Mouse (Mus musculus): ENCODE measurements around the gene Ermap. TPM values are rescaled to one million over a fixed set of nuclear protein-coding genes. Genes with fewer than 3 reads are reported as not detected.

The Ermap gene
- polyA plus RNA-seq, 1 experiment from 2014 or later: 1.4 TPM

- Histone ChIP-seq H3K4me3 (ENCODE audit: low read length) (no peak overlapping the region), H3K9ac (replicated peaks; ENCODE audit: low read length) (no peak overlapping the region), H3K36me3 (ENCODE audit: insufficient read depth, low read length) (no peaks in the 10 kb centered on the region), H3K27me3 (ENCODE audit: insufficient read depth, low read length) (no peaks in the 10 kb centered on the region), H3K4me1 (ENCODE audit: insufficient read depth, low read length) (no peaks in the 10 kb centered on the region), H3K27ac (ENCODE audit: low read length) (no peak overlapping the region), H3K9me3 (ENCODE audit: low read length) (no peaks in the 10 kb centered on the region), H3K4me2 (replicated peaks; ENCODE audit: low read depth, low read length) (no peak overlapping the region)
- ATAC-seq (ENCODE audit: low FRiP score, low TSS enrichment): no peak
- 85% methylated on average over 8 of the region's 8 CpGs for WGBS
Observed at GRCm38 (mm10) chr4:119190618-119191017, 807 bp upstream of the Ermap start.

DNA sequence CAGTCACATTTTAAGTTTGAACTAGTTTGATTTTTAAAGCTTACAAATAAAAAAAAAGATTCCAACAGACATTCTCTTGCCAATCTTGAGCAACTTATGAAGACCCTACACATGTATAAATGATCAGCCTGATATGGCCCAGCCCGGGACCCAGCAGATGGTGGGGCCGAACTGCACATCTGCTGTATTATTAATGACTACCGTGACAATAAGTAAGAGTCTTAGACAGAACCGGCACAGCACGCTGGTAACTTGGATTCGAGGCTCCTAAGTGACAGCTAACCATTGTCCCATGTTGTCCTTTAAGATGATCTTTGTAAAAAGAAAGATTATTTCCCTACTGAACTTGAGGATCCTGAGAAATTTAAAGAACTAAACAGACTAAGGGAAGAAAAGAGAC lies 419 bp downstream of the Ermap start:
- no peak overlapping the region for H3K4me2 ChIP-seq (replicated peaks; ENCODE audit: low read depth, low read length)
- no peak overlapping the region for H3K27ac ChIP-seq (ENCODE audit: low read length)
- WGBS: 86% methylated on average over 6 of the region's 6 CpGs
- no peak overlapping the region for H3K9ac ChIP-seq (replicated peaks; ENCODE audit: low read length)
- ATAC-seq (ENCODE audit: low FRiP score, low TSS enrichment): no peak
- no peaks in the 10 kb centered on the region for H3K4me1 ChIP-seq (ENCODE audit: insufficient read depth, low read length)
- H3K36me3 ChIP-seq (ENCODE audit: insufficient read depth, low read length): no peaks in the 10 kb centered on the region
- no peaks in the 10 kb centered on the region for H3K9me3 ChIP-seq (ENCODE audit: low read length)
- H3K4me3 ChIP-seq (ENCODE audit: low read length): no peak overlapping the region
- H3K27me3 ChIP-seq (ENCODE audit: insufficient read depth, low read length): no peaks in the 10 kb centered on the region

DNA sequence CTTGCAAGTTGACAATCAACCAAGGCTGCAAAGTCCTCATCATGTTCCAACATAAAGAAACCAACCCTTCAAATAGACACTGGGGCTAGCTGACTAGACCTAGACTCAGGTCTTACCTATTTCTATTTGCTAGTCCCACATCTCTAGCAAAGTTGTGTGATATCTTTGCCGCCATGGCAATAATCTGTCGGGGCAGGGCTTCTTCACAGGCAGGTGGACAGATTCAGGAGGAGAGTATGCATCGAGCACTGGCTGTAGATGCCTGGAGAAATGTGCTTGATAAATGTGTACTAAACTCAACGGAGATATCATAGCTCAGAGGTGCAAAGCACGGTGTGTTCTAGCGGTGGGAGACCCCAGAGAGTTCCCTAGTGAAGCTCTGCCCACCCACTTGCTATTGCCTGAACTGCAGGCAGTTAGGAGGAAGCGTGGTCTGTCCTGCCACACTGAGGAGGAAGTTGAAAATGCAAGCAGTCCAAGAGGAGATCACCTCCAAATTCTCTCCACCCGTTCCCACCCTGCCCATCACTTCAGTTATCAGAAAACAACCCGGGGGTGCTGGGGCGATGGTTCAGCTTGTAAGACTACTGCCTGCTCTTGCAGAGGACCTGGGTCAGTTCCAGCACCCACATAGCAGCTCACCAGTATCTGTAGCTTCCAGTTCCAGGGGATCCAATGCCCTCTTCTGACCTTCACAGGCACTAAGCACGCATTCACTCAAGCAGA lies 1.6 kb downstream of the Ermap start:
- no peak overlapping the region for H3K27ac ChIP-seq (ENCODE audit: low read length)
- no peaks in the 10 kb centered on the region for H3K9me3 ChIP-seq (ENCODE audit: low read length)
- no peak for ATAC-seq (ENCODE audit: low FRiP score, low TSS enrichment)
- H3K27me3 ChIP-seq (ENCODE audit: insufficient read depth, low read length): no peaks in the 10 kb centered on the region
- H3K36me3 ChIP-seq (ENCODE audit: insufficient read depth, low read length): no peaks in the 10 kb centered on the region
- no peak overlapping the region for H3K9ac ChIP-seq (replicated peaks; ENCODE audit: low read length)
- H3K4me2 ChIP-seq (replicated peaks; ENCODE audit: low read depth, low read length): no peak overlapping the region
- WGBS: 53% methylated on average over 11 of the region's 11 CpGs
- no peaks in the 10 kb centered on the region for H3K4me1 ChIP-seq (ENCODE audit: insufficient read depth, low read length)
- H3K4me3 ChIP-seq (ENCODE audit: low read length): no peak overlapping the region

DNA sequence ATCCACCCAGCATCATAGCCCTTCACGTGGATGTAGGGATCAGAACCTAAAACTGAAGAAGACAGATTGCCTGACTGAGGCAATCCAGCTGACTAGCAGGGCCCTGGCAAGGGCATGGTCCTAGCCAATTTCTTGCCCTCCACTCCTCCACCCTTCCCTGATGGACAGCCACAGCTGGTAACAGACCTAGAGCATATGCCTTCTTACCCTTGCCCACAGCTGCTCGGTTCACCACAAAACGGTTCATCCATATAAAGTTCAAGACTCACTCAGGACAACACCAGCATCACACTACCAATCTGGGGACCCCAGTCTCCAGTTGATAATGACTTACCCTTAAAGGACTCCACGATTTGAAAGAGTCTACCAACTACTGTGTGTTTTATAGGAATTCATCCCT lies 4.0 kb downstream of the Ermap start:
- no peaks in the 10 kb centered on the region for H3K9me3 ChIP-seq (ENCODE audit: low read length)
- no peaks in the 10 kb centered on the region for H3K4me1 ChIP-seq (ENCODE audit: insufficient read depth, low read length)
- no peaks in the 10 kb centered on the region for H3K36me3 ChIP-seq (ENCODE audit: insufficient read depth, low read length)
- no peak overlapping the region for H3K4me3 ChIP-seq (ENCODE audit: low read length)
- H3K27me3 ChIP-seq (ENCODE audit: insufficient read depth, low read length): no peaks in the 10 kb centered on the region
- no peak overlapping the region for H3K9ac ChIP-seq (replicated peaks; ENCODE audit: low read length)
- WGBS: 81% methylated on average over 4 of the region's 4 CpGs
- H3K4me2 ChIP-seq (replicated peaks; ENCODE audit: low read depth, low read length): no peak overlapping the region
- no peak for ATAC-seq (ENCODE audit: low FRiP score, low TSS enrichment)
- H3K27ac ChIP-seq (ENCODE audit: low read length): no peak overlapping the region

DNA sequence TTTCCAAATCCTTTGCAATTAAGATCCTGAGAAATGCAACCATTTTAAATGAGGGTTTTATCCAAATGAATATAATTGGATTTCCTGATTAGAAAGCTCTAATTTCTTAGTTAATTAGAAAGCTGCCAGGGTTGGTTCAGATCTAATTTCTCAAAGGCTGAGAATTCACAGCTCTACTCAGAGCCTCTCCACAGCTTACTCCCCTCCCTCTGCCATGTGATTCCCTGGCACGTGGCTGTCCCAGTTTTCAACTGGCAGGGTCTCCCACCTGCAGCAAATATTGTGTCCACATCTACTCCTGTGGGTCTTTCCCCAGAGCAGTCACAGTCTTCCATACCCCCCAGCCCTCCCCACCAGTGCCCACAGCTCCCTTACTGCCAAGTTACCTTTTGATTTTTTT lies 6.3 kb downstream of the Ermap start:
- H3K36me3 ChIP-seq (ENCODE audit: insufficient read depth, low read length): no peaks in the 10 kb centered on the region
- 0 out of 2 replicates have a peak, but pooled peaks cover under 1% of the 10 kb centered on the region for H3K4me1 ChIP-seq (ENCODE audit: insufficient read depth, low read length)
- no peaks in the 10 kb centered on the region for H3K27me3 ChIP-seq (ENCODE audit: insufficient read depth, low read length)
- no peak overlapping the region for H3K4me3 ChIP-seq (ENCODE audit: low read length)
- no peak for ATAC-seq (ENCODE audit: low FRiP score, low TSS enrichment)
- no peak overlapping the region for H3K9ac ChIP-seq (replicated peaks; ENCODE audit: low read length)
- 61% methylated on average over 1 of the region's 1 CpGs for WGBS
- H3K27ac ChIP-seq (ENCODE audit: low read length): no peak overlapping the region
- no peak overlapping the region for H3K4me2 ChIP-seq (replicated peaks; ENCODE audit: low read depth, low read length)
- H3K9me3 ChIP-seq (ENCODE audit: low read length): no peaks in the 10 kb centered on the region

GRCm38 (mm10) chr4:119181456-119181855 lies 8.4 kb downstream of the Ermap start:
- 79% methylated on average over 9 of the region's 9 CpGs for whole genome bisulfite sequencing

DNA sequence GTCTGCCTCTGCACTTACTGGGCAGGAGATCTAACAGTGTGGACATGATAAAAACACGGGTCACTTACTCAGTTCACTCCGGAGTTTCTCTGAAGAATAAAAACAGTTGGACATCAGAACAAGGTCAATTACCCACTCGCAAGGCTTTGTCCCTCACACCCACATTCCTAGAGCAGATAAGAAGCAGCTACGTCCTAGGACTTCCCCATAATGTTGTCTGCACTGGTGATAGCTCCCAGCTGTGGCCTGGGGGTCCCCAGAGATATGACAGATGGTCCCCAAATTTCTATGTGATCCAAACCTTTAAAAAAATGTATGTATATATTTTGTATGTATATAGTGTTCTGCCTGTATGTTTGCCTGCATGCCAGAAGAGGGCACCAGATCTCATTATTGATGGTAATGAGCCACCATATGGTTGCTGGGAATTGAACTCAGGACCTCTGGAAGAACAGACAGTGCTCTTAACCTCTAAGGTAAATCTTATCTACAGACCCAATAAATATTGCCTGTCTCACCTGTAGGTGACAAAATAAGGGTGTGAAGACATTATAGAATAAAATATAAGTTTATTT lies 9.6 kb downstream of the Ermap start:
- H3K4me3 ChIP-seq (ENCODE audit: low read length): no peak overlapping the region
- no peaks in the 10 kb centered on the region for H3K27me3 ChIP-seq (ENCODE audit: insufficient read depth, low read length)
- no peak overlapping the region for H3K9ac ChIP-seq (replicated peaks; ENCODE audit: low read length)
- no peak for ATAC-seq (ENCODE audit: low FRiP score, low TSS enrichment)
- 56% methylated on average over 4 of the region's 4 CpGs for WGBS
- no peaks in the 10 kb centered on the region for H3K9me3 ChIP-seq (ENCODE audit: low read length)
- 0 out of 2 replicates have a peak, but pooled peaks cover 7% of the 10 kb centered on the region for H3K4me1 ChIP-seq (ENCODE audit: insufficient read depth, low read length)
- no peak overlapping the region for H3K27ac ChIP-seq (ENCODE audit: low read length)
- H3K36me3 ChIP-seq (ENCODE audit: insufficient read depth, low read length): no peaks in the 10 kb centered on the region
- H3K4me2 ChIP-seq (replicated peaks; ENCODE audit: low read depth, low read length): no peak overlapping the region

More at GRCm38 (mm10) chr4:119181456-119181855, 8.4 kb downstream of the Ermap start:
- no peaks in the 10 kb centered on the region for H3K36me3 ChIP-seq (ENCODE audit: insufficient read depth, low read length)
- H3K27ac ChIP-seq (ENCODE audit: low read length): no peak overlapping the region
- no peak for ATAC-seq (ENCODE audit: low FRiP score, low TSS enrichment)
- H3K4me3 ChIP-seq (ENCODE audit: low read length): no peak overlapping the region
- 0 out of 2 replicates have a peak, but pooled peaks cover 7% of the 10 kb centered on the region for H3K4me1 ChIP-seq (ENCODE audit: insufficient read depth, low read length)
- H3K4me2 ChIP-seq (replicated peaks; ENCODE audit: low read depth, low read length): no peak overlapping the region
- H3K9me3 ChIP-seq (ENCODE audit: low read length): no peaks in the 10 kb centered on the region
- H3K27me3 ChIP-seq (ENCODE audit: insufficient read depth, low read length): no peaks in the 10 kb centered on the region
- no peak overlapping the region for H3K9ac ChIP-seq (replicated peaks; ENCODE audit: low read length)

- no peak for ATAC-seq (ENCODE audit: low FRiP score, low TSS enrichment)
- H3K36me3 ChIP-seq (ENCODE audit: insufficient read depth, low read length): no peaks in the 10 kb centered on the region
- H3K27ac ChIP-seq (ENCODE audit: low read length): no peak overlapping the region
- 33% methylated on average over 18 of the region's 18 CpGs for WGBS
- H3K4me3 ChIP-seq (ENCODE audit: low read length): no peak overlapping the region
- H3K4me1 ChIP-seq (ENCODE audit: insufficient read depth, low read length): 0 out of 2 replicates have a peak, but pooled peaks cover 7% of the 10 kb centered on the region
- no peak overlapping the region for H3K4me2 ChIP-seq (replicated peaks; ENCODE audit: low read depth, low read length)
- no peaks in the 10 kb centered on the region for H3K27me3 ChIP-seq (ENCODE audit: insufficient read depth, low read length)
- no peaks in the 10 kb centered on the region for H3K9me3 ChIP-seq (ENCODE audit: low read length)
- no peak overlapping the region; the same call in 1 of the 2 replicates for H3K9ac ChIP-seq (replicated peaks; ENCODE audit: low read length)
Observed at GRCm38 (mm10) chr4:119178331-119178730, 11.5 kb downstream of the Ermap start.

GRCm38 (mm10) chr4:119177702-119178101 lies 12.1 kb downstream of the Ermap start:
- Histone ChIP-seq H3K9me3 (ENCODE audit: low read length) (no peaks in the 10 kb centered on the region), H3K9ac (replicated peaks; ENCODE audit: low read length) (no peak overlapping the region), H3K27me3 (ENCODE audit: insufficient read depth, low read length) (no peaks in the 10 kb centered on the region), H3K27ac (ENCODE audit: low read length) (no peak overlapping the region), H3K4me2 (replicated peaks; ENCODE audit: low read depth, low read length) (no peak overlapping the region), H3K4me1 (ENCODE audit: insufficient read depth, low read length) (peaks cover 12% of the 10 kb centered on the region), H3K36me3 (ENCODE audit: insufficient read depth, low read length) (no peaks in the 10 kb centered on the region), H3K4me3 (ENCODE audit: low read length) (no peak overlapping the region)
- 81% methylated on average over 5 of the region's 5 CpGs for WGBS
- no peak for ATAC-seq (ENCODE audit: low FRiP score, low TSS enrichment)

- peak; percentile 100 for ATAC-seq (ENCODE audit: low FRiP score, low TSS enrichment)
- Histone ChIP-seq H3K36me3 (ENCODE audit: insufficient read depth, low read length) (peaks cover 16% of the 10 kb centered on the region), H3K27ac (ENCODE audit: low read length) (peak within 1 kb of the TSS; percentile 5; the same call in 1 of the 2 replicates), H3K9ac (replicated peaks; ENCODE audit: low read length) (peak within 1 kb of the TSS; percentile 85), H3K4me3 (ENCODE audit: low read length) (peak within 1 kb of the TSS; percentile 80), H3K4me2 (replicated peaks; ENCODE audit: low read depth, low read length) (peak within 1 kb of the TSS; percentile 77), H3K9me3 (ENCODE audit: low read length) (no peaks in the 10 kb centered on the region), H3K4me1 (ENCODE audit: insufficient read depth, low read length) (peaks cover 15% of the 10 kb centered on the region), H3K27me3 (ENCODE audit: insufficient read depth, low read length) (no peaks in the 10 kb centered on the region)
- under 1% methylated on average over 40 of the region's 40 CpGs for WGBS
Observed at GRCm38 (mm10) chr4:119173851-119174453, 15.9 kb downstream of the Ermap start, which contains the start of gene Zfp691. TSS of gene Zfp691 (minus strand) at chr4:119174195.

Data from kidney, embryonic 16.5 days (tissue).